Mouse (Mus musculus) R1 (cell line): ENCODE results near the gene Hsbp1.
"Not testable (repeated sequence)": the region's sequence is repeated elsewhere in the genome, so short reads cannot be mapped to it uniquely, and the experiment has no call there.

Experiments used
- DNase-seq: peaks from one replicate; pipeline ENCODE4 v3.0.0-alpha.2; 2018; ENCODE audit warnings: low read depth, low spot score

The Hsbp1 gene

GRCm38 (mm10) chr8:119344190-119344856 is at the start of gene Hsbp1:
TSS of gene Hsbp1 (plus strand) at chr8:119344488.
- peak; percentile 98 for DNase-seq

GRCm38 (mm10) chr8:119295477-119295876 is 48.8 kb upstream of the Hsbp1 start:
- peak; percentile 92 for DNase-seq

GRCm38 (mm10) chr8:119297752-119298151 is 46.5 kb upstream of the Hsbp1 start:
- DNase-seq = peak; percentile 61

DNA sequence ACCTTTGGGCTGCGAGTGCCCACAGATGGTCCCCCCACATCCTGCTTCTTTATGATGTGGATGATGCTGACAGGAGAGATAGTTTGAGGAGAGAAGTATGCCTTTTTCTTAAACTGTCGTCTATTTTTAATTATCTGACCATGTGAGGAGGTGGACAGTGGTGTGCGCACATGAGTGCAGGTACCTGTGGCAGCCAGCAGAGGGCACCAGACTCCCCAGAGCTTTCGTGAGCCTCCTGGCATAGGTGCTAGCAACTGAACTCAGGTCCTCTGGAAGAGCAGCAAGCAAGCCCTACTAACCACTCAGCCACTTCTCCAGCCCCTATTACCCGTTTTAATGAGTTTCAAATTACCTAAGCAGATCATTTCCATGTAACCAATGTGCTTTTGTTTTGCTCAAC is 44.0 kb upstream of the Hsbp1 start:
- DNase-seq = peak; percentile 28

DNA sequence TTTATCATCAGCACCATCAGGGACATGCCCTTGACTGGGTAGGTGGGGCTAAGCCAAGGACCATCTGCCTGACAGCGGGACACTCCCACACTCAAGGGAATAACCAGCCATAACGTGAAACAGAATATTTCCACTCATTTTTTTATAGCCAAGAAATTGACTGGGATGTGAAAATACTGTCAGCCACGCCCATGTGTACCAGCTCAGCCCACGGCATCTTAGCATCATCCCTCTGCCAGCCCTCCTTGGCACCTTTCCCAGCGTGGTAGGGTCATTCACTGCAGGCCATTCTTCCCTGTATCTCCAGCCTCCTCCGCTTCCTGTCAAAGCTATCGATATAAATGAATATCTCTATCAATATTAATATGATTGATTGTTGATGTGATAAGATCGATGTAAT is 40.1 kb upstream of the Hsbp1 start:
- DNase-seq = no peak

GRCm38 (mm10) chr8:119311412-119311811 is 32.9 kb upstream of the Hsbp1 start:
- DNase-seq = peak; percentile 63

GRCm38 (mm10) chr8:119323215-119323614 is 21.1 kb upstream of the Hsbp1 start:
- DNase-seq = no peak

- no peak for DNase-seq
These were observed 4.7 kb upstream of the Hsbp1 start for GRCm38 (mm10) chr8:119339546-119339945.

- DNase-seq = peak; percentile 24
These were observed 682 bp upstream of the Hsbp1 start for GRCm38 (mm10) chr8:119343606-119344005.

GRCm38 (mm10) chr8:119345029-119345682 is 868 bp downstream of the Hsbp1 start:
- peak; percentile 19 for DNase-seq

DNA sequence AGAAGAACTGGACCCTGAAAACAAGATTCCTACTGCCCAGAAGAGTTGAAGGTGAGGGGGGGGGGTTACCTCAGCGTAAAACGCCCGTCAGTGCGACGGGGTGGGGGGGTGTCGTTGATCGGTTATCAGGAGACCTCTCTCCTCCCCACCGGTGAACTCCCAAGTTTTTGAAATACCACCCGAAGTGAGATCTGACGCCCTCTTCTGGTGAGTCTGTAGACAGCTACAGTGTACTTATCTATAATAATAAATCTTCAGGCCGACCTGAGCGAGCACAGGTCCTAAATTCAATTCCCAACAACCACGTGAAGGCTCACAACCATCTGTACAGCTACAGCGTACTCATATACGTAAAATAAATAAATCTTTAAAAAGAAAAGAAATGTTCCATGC is 1.4 kb downstream of the Hsbp1 start:
- peak; percentile 59 for DNase-seq

- DNase-seq = no peak
These were observed 7.4 kb downstream of the Hsbp1 start for GRCm38 (mm10) chr8:119351647-119352046.

DNA sequence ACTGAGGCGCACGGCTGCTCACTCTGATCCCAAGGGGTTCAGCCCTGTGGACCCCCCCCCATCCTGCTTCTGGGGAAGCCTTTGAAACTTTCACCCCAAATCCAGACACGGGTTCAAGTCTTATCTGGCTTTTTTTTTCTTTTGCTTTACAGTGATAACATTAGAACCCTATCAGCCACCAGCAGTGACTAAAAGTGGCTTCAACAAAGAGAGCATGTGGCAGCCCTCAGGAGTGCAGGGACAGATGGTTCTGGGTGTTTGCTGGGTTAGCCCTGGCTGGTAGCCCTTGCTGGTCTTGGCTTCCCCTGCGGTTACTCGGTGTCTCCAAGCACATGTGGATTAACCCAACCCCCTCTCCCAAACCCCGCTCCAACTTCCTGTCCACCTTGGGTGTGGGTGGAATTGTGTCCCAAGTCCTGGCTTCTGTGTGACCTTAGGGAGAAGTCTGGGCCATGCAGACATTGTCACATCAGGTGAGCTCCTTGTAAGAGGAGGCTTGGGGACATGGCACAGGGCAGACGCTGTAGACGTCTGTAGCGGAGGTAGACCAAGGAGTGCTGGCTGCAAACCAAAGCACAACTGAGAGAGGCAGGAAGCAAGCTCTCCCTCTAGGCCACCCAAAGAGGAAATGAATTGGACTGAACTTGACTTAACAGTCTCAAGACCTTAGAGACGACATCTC is 8.8 kb downstream of the Hsbp1 start:
- no peak for DNase-seq

GRCm38 (mm10) chr8:119353659-119354023 is 9.4 kb downstream of the Hsbp1 start:
- DNase-seq = no peak

- DNase-seq = peak; percentile 65
These were observed 12.3 kb downstream of the Hsbp1 start for GRCm38 (mm10) chr8:119356631-119357030.

DNA sequence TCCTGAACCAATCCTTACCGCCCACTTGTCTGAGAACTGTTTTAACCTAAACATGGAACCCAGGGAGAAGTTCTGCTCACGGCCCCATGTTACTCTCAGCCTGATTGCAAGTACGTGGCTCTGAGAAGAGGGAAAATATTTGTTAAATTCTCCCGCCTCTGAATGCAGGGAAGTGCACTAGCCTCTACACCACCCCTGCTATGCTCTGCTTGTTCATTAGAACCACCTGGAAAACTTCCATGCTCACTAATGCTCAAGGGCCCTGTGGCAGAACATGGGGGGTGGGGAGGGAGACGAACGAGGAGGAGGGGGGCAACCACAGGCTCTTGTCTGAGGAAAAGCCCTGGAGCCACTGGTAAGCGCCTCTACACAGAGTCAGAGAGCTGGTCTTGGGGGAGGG is 13.9 kb downstream of the Hsbp1 start:
- no peak for DNase-seq

DNA sequence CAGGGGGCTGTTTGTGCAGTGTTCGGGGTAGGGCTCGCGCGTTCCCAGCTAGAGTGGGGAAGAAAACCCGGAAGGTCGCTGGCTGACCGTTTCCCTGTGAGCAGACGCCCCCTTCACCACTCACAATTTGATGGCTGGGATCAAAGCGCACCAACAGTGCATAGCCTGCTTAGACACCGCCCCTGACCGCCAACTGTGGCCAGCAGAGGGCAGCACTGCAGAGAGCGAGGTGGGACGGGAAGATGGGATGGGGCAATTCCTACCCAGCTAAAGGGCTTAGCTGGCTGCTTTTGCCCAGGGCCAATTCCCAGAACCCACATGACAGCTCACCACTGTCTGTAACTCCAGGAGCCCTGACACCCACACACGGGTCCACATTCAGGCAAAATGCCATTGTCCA is 14.5 kb downstream of the Hsbp1 start:
- peak; percentile 79 for DNase-seq

DNA sequence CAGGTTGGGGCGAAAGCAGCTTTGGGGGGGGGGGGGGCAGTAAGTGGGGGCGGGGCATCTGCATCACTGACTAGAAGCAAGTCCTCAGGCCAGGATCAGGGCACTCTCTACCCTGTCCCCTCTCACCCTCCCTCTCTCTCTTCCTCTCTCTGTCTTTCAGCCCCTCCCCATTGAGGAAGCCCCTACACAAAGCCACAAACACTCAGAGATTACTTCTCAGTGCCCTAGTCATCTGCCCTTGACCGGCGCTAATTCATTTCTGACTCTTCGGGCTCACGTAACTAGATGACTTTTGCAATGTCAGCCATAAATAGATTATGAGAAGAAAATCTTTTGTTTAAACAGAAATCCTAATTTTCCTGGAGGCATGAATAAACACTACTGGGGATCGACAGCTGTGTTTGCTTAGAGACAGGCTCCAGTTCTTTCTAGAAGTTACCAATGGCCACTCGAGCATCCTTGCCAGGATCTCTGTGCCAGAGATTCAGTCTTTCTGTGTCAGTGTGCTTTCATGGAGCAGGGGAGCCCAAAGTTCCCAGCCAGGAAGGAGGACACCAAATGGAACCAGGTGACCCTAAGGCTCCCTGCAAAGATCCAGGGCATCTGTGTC is 16.5 kb downstream of the Hsbp1 start:
- no peak for DNase-seq

- DNase-seq = not testable (repeated sequence)
These were observed 30.4 kb downstream of the Hsbp1 start for GRCm38 (mm10) chr8:119374716-119375115.

- peak; percentile 83 for DNase-seq
These were observed 34.2 kb downstream of the Hsbp1 start for GRCm38 (mm10) chr8:119378476-119378875.

- DNase-seq = peak; percentile 79
These were observed 36.3 kb downstream of the Hsbp1 start for GRCm38 (mm10) chr8:119380619-119381018.

DNA sequence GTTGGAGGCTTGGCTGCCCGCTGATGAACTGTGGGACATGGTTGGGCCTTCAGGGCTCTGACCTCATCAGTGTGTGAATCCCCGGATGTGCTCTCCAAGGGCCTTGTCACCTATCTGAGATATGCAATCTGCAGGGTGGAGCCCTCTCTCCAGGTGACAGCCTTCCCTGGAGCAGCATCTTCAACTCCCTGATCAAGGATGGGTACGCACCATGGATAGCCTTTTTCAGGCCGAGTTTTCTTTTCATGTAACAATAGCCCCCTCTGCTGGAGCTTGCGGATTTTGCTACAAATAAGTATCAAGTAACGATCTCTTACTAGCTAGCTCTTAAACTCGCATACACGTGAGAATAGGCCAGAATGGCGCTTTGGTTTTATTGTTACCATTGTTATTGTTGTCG is 40.2 kb downstream of the Hsbp1 start:
- DNase-seq = peak; percentile 83
